Mouse (Mus musculus) bone marrow, adult 2 months (tissue): ENCODE measurements around the gene Atp8a2.

Experiments
- CTCF ChIP-seq: fragments of 200-500 bp; IDR thresholded peaks from 2 replicates; pipeline ENCODE4 v1.5.1; 2011; ENCODE audit warnings: low read length, control low read depth; ENCODE audit not compliant: control insufficient read depth, insufficient read depth
- POLR2A ChIP-seq: fragments of 200-500 bp; IDR thresholded peaks from 2 replicates; pipeline ENCODE4 v1.6.1; 2011; ENCODE audit warnings: low read depth, mild to moderate bottlenecking, control low read depth, low read length, borderline replicate concordance; ENCODE audit not compliant: control insufficient read depth

DNA sequence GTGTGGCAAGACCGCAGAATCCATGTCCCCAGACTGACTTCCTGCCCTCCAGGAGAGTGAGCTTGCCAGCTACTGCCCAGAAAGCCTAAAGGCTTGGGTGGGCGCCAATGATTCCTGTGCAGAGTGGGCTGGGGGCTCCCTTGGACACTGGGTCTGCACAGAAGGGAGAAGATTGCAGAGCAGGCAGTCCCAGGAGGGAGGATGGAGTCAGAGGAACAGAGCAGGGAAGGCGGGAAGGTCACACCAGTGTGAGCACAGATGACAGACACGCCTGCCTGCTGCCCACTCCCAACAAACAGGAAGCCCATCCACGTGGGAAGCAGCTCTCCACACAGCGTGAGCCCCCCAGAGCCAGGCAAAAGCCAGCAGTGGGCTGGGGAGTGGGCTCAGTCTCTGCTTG lies 547.6 kb downstream of the Atp8a2 start:
- TF ChIP-seq CTCF (no peak), POLR2A (no peak)
